Mouse (Mus musculus) regulatory T cell (primary cell): ENCODE measurements around the gene Mmp14.

Source experiments
- in situ Hi-C: fragments of 300-600 bp; cut with MboI, MseI; formaldehyde crosslinking; loops from one replicate; pipeline ENCODE4 v1.15.1; 2025; ENCODE audit warnings: high pct_unique_total_duplicates

The Mmp14 gene

DNA sequence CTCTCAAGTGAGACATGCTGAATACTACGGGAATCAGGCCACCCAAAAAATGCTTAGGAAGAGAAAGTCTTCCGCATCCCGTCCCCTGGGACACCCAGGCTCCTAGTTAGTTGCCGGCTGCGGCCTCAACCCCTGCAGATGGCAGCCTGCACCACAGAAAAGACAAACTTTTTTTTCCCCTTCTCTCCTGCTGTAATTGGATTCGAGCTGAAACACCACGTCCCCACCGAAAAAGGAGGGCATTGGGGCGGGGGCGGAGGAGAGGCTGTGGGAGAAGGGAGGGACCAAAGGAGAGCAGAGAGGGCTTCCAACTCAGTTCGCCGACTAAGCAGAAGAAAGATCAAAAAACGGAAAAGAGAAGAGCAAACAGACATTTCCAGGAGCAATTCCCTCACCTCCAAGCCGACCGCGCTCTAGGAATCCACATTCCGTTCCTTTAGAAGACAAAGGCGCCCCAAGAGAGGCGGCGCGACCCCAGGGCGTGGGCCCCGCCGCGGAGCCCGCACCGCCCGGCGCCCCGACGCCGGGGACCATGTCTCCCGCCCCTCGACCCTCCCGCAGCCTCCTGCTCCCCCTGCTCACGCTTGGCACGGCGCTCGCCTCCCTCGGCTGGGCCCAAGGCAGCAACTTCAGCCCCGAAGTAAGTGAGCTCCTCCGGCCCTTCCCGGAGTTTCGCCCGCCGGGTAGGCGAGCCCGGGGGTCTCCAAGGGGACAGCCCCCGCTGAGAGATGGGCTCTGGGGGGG, at the start of gene Mmp14:
TSS of gene Mmp14 (plus strand) at position 279 of the 744 bp plus-strand sequence.
- in situ Hi-C loops, result no loop called here

DNA sequence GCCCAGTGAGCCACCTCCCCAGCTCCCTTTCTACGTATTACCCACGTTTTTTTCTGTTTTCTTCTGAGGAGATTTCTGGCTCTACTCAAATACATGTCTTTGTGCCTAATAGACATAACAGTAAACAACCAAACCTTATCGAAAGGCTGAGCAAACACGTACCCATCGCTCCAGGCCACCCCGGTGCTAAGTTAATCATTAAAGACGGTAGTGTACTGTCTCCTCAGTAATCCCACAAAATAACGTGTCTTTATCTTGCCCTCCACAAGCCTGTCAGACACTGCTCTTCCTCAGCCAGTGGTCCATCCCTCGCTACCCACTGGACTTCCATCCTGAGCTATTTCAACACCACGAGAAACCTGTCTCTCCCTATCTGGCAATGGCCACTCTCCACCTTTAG, 49.6 kb upstream of the Mmp14 start:
- in situ Hi-C loops, result no loop called here

DNA sequence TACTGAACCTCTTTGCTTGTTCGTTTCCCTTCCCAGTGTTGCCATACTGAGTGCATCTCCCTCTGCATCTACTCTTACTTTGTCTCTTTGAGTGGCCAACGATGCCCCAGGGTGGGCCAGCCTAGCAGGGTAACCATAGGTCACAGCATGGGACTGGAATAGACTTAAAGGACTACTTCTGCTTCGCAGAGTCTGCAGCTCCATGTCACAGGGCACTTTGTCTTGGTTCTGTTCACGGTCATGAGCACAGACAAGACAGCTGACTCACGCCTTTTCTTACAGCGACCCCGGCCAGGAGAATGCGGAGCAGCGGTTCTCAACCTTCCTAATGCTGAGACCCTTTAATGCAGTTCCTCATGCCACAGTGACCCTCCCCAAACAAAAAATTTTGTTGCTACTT, 48.8 kb upstream of the Mmp14 start:
- in situ Hi-C loops, result no loop called here

DNA sequence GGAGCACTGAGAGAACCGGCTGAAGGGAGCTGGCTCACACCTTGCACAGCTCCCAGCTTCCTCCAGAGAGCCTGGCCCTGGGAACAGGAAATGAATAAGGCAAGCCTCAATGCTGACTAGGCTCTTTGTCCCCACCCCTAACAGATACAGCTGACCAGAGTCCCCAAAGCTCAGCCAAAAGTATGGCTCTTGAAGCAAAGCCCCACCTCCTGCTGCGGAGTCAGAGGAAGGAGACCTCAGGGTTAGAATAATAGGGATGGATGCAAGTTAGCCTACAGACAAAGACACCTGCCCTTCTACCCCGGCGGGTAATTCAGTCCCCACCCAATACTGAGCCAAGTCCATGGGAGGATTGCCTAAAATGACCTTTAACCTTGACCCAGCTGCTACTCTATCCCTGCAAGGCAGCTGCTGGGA, 48.0 kb upstream of the Mmp14 start:
- in situ Hi-C loops, result no loop called here

DNA sequence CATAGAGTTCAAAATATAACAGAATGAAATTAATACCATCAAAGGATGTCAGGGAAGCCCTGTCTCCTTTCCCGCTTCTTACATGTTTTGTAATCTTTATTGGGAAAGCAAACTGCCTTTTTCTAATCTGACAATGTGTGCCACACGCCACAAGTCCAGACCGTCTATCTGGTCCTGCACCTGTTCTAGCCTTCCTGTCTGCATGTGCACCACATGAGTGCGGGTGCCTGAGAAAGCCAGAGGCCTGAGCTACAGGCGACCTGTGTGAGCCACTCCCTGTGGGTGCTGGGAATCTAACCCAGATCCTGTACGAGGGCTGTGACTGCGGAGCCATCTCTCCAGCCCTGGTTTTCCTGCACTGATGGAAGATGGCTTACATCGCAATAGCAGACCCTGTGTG, 47.0 kb upstream of the Mmp14 start:
- in situ Hi-C loops, result no loop called here

DNA sequence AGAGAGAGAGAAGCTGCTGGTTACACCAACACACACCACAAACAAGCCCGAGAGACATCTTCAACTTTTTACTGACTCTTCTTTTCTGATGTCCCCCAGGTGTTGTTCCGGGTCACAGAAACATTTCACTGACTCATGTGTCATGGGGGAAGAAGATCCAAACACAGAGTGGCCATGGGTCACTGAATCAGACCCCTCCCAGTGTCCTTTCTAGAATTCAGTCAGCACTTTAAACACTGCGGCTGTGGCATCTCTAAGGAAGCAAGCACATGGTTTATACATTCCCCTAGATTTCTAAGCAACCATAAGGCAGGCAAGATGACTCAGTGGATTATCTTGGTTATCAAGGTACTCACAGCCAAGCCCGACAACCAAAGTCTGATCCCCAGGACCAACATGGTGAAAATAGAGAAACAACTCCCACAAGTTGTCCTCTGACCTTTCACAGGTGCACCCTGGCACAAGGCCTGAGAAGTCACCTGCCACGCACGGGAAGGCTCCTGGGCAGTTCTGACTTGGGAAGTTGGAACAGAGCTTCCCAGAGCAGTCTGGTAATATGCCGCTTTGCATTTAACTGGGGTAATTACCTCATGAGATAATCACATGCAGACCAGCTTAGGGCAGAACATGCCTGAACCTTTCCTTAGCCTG, 45.3 kb upstream of the Mmp14 start:
- in situ Hi-C loops, result no loop called here

DNA sequence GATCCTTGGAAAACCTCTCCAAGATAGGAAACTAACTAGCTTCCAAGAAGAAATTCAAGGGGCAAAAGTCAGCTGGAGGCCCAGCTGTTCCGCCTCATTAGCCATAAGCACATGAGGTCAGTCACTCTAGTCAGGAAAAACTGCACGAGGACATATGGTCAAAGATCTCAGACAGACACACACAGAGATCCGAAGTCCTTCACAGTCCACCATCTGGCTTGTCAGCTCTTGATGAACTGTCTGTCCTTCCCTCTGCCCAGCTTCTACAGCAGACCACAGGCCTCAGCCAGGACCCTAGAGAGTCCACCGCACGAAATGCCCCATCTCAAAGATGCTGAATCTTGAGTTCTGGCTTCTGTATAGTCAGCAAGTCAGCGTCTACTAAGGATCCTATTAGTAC, 43.9 kb upstream of the Mmp14 start:
- in situ Hi-C loops, result no loop called here

DNA sequence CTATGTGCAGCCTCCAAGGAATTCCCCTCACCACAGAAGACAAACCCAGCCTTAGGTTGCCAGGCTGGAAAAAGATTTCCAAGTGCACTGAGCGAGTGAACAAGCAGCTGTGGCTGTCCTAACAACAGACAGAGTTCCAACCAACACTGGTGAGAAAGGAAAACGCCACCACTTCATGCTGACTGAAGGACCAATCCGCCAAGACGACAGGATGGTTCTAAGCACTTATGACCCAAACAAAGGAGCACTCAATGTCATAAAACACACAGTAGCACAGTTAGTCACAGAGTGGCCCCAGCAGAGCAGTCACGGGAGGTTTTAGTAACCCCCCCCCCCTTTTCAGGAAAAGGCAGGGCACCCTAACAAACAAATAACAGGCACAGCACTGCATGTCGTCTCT, 40.6 kb upstream of the Mmp14 start:
- in situ Hi-C loops, result no loop called here

DNA sequence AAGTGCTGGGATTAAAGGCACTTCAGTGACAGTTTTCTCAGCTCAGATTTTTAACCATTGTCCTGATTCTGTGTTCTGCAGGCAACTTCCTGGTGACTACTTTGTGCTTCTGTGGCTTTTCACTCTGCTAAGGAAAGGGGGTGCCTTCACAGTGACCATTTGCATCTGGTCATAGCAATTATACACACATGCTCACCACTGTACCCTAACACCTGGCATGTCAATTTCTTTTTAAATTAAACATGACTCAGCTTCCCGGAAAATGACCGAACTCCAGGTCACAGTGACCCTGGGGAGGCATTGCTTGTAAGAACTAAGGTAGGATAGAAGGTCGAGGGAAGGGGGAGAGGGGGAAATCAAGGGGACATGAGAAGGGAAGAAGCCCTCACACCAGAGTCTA, 37.6 kb upstream of the Mmp14 start:
- in situ Hi-C loops, result no loop called here

DNA sequence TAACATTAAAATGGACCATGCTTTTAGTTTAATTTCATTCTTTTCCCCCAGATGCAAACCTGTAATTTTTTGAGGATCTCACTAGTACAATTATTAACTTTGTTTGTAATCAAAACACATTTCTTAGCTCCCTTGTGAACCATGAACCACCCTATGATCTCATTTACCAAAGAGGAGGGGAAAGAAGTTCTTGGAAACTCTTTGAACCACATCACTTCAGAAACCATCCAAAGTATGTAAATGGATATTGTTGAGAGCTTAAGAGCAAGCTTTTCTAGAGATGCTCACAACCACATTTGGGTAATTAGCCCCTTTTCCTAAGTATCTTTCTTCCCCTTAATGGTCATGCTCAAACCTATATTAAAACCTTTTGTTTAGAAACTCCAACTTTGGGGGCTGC, 37.1 kb upstream of the Mmp14 start:
- in situ Hi-C loops, result no loop called here

DNA sequence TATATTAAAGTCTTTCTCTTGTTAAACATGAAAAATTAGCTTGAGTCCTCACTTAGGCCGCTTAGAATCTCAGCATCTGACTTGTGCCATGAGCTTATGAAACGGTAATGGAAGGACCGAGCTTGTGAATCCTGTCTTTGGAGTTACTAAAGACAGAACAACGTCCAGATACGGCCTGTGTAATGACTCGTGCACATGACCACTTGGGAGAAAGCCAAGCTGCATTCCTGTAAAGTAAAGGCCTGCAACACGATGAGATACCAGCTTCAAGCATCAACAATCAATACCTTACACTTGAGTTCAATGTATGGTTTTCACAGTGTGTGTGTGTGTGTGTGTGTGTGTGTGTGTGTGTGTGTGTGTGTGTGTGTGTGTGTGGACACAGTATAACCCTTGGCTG, 34.7 kb upstream of the Mmp14 start:
- in situ Hi-C loops, result no loop called here

DNA sequence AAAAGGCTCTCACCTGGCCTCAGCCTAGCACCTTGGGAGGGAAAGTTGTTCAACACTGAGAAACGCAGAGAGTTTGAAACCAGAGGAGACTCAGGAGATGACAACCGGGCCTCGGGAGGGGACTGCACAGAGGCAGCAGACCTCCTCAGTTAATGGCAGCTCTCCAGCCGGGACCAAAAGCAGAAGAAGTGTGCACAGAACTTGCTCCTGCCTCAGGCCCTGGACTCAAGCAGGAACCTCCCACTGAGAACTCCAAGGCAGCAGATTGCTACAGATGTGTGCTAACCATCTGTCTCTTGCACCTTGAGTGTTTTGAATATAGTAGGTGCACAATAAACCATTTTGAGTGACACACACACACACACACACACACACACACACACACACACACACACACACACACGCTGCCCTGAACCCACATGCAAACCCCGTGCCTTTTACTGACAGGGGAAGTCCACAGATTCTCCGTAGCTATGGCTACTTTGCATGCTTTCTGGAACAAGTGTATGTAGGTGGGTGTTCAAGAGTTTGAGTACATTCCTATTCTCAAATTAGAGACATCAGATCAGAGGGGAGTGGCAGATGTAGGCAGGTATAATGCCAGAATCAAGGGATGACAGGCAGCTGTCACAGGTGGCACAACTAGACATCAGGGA, 33.4 kb upstream of the Mmp14 start:
- in situ Hi-C loops, result no loop called here

DNA sequence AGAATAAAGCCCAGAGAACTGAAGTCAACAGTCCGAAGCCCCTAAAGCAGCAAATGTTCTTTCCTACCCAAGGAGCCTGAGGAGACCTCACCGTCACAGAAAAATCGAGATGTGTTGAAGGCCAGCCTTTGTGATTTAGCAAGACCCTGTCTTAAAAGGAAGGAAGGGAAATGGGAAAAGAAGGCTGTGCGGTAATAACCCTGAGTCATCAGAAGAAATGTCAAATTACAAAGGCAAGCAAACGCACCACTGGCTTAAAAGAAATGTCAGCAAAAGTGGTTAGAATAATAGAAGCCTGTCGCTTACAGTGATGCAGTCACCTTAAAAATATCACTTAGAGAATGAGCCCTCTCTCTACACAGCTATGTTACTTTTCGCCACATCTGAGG, 32.9 kb upstream of the Mmp14 start:
- in situ Hi-C loops, result no loop called here

DNA sequence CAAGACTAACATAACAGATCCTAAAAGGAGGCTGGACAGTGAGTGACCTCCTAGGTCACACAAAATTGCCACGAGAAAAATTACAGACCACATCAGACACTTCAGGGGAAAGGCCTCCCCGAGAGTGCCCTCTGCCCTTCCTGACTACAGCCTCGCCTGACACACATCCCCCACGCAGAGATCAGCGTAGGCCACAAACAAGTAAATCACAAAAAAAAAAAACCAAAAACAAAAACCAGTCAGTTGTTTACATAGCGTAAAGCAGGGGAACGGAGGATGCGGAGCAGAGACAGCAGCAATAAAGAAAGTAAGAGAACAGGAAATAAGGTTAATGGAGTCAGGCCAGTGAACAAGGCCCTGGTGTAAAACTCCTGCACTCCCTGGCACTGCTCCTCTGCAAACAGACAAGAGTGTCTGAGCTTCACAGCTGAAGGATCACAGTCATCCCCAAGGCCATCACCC, 32.5 kb upstream of the Mmp14 start:
- in situ Hi-C loops, result no loop called here

DNA sequence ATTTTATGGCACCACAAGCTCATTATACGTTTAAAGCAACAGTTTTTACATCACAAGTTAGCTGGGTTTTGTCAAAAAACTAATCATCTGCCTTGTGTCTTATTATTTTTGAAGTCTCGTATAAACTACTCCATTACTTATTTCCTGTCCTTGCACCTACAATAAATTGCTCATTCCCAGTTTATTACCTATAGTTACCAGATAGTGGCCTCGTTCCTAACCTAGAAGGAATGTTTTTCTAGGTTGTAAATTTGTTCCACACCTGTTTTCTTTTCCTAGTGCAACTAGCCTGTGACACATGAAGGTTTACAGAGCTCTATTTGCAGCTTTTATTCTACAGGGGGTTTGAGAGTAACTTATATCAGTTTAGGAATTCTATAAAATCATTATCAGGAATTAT, 29.7 kb upstream of the Mmp14 start:
- in situ Hi-C loops, result no loop called here

DNA sequence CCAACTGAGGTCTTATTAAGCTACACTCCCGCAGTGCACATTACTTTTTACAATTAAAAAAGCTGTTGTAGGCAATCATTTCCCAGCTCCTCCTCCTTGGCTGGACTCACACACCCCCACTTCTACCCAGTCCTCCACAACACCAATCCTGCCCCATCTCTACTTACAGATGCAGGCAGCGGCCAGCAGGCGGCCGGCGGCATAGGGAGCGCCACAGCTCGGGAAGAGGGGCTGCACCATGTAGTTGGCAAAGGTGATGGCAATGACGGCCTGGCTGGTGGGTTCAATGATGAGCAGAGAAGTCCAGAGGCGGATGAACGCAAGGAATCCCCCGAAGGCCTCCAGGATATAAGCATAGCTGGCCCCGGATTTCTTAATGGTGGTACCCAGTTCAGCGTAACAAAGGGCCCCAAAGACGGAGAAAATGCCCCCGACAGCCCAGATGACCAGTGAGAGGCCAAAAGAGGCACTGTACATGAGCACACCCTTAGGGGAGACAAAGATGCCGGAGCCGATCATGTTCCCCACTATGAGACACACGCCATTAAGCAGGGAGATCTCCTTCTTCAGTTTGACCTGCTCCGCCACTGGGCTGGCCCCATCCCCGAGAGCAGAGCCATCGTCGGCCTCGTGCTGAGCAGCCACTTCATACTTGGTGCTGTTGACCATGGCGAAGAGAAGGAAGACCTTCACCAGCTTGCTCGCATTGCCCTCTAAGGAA, 22.9 kb upstream of the Mmp14 start:
- in situ Hi-C loops, result no loop called here

DNA sequence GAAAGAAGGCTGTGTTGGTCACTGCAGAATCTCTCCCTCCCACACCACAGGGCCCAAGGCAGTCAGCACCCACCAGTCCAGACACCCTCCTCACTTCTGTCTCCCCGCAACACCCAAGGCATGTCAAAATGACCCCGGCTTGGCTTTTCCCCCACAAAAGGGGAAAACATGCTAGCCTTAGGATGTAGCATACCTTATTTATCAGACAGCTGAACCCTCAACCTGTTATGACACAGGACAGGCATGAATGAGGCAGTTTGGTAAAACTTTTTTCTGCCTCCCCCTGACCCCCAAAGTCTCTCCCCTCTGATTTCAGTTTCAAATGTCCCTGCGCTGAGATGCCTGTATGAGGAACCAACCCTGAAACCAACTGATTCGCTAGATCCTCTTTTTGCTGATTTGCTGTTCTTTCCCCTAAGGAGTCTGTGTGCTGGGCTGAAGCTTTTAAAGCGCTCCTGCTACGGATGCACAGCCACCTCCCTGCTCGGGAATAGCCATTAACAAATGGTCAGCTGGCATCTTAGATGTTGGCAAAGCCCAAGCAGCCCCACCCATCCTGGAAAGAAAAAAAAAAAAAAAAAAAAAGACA, 22.3 kb upstream of the Mmp14 start:
- in situ Hi-C loops, result no loop called here

DNA sequence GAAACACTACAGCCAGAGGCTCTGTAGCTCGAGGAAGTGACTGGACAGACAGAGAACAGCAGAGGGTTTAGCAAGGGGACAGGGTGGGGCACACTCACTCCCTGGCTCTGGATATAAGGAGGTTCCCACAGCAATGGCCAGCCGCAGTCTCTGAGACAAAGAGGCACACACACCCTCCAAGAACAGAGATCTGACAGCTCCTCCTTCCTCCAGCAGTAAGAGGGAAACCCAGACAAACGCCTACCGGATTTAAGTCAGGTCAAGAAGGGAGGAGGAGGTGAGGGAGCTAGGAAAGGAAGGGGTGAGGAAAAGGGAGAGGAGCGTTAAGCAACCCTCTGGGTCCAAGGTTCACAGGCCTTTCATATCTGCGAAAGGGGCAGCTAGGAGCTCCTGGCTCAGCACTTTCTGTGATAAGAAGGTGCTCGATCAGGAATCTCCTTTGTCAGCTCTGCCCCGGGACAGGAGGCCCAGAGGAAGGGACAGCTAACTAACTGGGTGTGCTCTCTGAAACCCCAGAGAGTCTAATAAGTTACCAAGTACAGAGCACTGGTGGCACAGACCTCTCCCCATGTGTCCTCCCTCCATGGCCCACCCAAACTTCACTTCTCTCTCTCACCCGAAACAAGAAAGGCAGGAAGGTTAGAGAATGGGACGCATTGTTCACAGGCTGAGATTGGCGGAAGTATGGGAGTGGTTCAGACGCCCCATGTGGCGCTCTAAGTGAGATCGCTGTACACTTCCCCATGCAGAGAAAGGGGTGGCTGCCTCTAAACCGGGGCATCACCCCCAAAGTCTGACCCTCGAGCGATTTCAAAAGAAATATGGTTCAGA, 21.2 kb upstream of the Mmp14 start:
- in situ Hi-C loops, result no loop called here

DNA sequence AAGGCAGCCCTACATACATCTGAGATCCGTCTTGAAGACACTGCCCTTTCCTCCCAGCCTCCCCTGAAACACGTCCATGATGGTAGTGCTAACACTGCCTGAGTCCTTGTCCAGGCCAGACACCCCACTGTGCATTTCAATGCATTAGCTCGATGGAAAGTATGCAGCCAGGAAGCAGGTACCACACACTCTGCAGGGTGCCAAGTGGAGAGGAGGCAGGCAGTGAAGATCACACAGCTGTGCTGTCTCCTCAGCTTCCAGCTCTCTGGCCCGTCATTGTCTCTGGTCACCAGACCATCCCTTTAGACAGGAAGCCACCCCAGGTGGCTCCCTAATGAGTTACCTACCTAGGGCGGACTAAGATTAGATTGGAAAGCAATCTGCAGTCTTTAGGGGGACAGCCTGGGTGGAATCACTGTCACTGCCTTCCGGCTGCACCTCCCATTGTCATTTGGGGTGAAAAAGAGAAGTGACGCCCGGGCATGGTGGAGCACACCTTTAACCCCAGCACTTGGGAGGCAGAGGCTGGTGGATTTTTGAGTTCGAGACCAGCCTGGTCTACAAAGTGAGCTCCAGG, 19.3 kb upstream of the Mmp14 start:
- in situ Hi-C loops, result no loop called here

DNA sequence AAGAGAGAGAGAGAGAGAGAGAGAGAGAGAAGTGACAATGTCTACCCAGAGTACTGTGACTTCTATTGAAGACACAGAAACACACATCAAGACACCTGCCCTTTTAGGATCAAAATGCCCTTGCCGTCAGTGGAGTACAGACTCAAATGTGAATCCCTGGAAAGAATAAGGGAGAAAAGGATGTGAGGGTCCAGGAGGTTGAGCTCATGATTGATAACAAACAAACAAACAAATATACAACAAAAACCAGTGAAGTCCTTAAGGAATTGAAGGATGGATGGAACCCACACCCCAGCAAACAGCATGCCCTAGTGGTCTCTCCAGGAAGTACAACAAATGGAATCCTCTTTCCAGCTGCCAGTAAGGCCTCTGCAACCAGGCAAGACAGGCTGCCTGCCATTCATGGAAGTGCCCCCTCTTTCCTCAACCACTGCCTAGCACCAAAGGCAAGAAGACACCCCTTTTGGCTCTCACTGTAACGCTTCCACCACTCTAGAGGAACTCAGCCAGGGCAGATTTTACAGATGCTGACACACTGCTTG, 18.7 kb upstream of the Mmp14 start:
- in situ Hi-C loops, result no loop called here
